Mouse (Mus musculus) megakaryocyte progenitor cell, adult 5-6 weeks (primary cell): ENCODE data around the gene Cdk8. TPM values are rescaled to one million over a fixed set of nuclear protein-coding genes. Genes with fewer than 3 reads are reported as not detected.

Source experiments
- ATAC-seq: replicated peaks from 2 replicates; pipeline ENCODE4 v1.8.0; 2016; ENCODE audit warnings: mild to moderate bottlenecking, moderate TSS enrichment, inconsistent platforms; ENCODE audit not compliant: poor library complexity
- total RNA-seq, 2 experiments: library from RNA; stranded (forward) in 1 of 2; stranded (reverse) in 1 of 2; fragments of 157-497, 149-512 nt in 1 of 2; fragments of 200-1000 nt in 1 of 2; gene quantifications; 2 replicates each; pipeline versions ENCODE4 v1.2.3 to v1.2.4; 2015 to 2017

The Cdk8 gene
- total RNA-seq, 2 experiments from 2014 or later: 41.0 to 53.2 TPM

GRCm38 (mm10) chr5:146232056-146232675 lies 1.1 kb downstream of the Cdk8 start:
- no peak for ATAC-seq

- no peak for ATAC-seq
Measured at GRCm38 (mm10) chr5:146232816-146233215, 1.8 kb downstream of the Cdk8 start.

GRCm38 (mm10) chr5:146234336-146234735 lies 3.3 kb downstream of the Cdk8 start:
- ATAC-seq: no peak

- no peak for ATAC-seq
Measured at GRCm38 (mm10) chr5:146238274-146238673, 7.2 kb downstream of the Cdk8 start.

GRCm38 (mm10) chr5:146240771-146241170 lies 9.7 kb downstream of the Cdk8 start:
- ATAC-seq: no peak

GRCm38 (mm10) chr5:146241202-146241601 lies 10.2 kb downstream of the Cdk8 start:
- ATAC-seq: no peak

- ATAC-seq: peak; percentile 38
Measured at GRCm38 (mm10) chr5:146245193-146245592, 14.2 kb downstream of the Cdk8 start.

GRCm38 (mm10) chr5:146245646-146246370 lies 14.8 kb downstream of the Cdk8 start:
- ATAC-seq: no peak

GRCm38 (mm10) chr5:146246386-146246785 lies 15.4 kb downstream of the Cdk8 start:
- ATAC-seq: no peak

- peak; percentile 47 for ATAC-seq
Measured at GRCm38 (mm10) chr5:146247709-146248108, 16.7 kb downstream of the Cdk8 start.

- peak; percentile 64 for ATAC-seq
Measured at GRCm38 (mm10) chr5:146248746-146249145, 17.7 kb downstream of the Cdk8 start.

GRCm38 (mm10) chr5:146250369-146251075 lies 19.5 kb downstream of the Cdk8 start:
- ATAC-seq: peak; percentile 61

GRCm38 (mm10) chr5:146251663-146252429 lies 20.8 kb downstream of the Cdk8 start:
- ATAC-seq: no peak

GRCm38 (mm10) chr5:146253644-146254043 lies 22.6 kb downstream of the Cdk8 start:
- ATAC-seq: no peak

- ATAC-seq: peak; percentile 44; the same call in 1 of the 2 replicates
Measured at GRCm38 (mm10) chr5:146260003-146260402, 29.0 kb downstream of the Cdk8 start.

GRCm38 (mm10) chr5:146265934-146266591 lies 35.0 kb downstream of the Cdk8 start:
- no peak for ATAC-seq

- ATAC-seq: no peak
Measured at GRCm38 (mm10) chr5:146267776-146268175, 36.7 kb downstream of the Cdk8 start.

GRCm38 (mm10) chr5:146270593-146270992 lies 39.6 kb downstream of the Cdk8 start:
- no peak for ATAC-seq

- ATAC-seq: no peak
Measured at GRCm38 (mm10) chr5:146271662-146272061, 40.6 kb downstream of the Cdk8 start.

- no peak for ATAC-seq
Measured at GRCm38 (mm10) chr5:146273096-146273495, 42.1 kb downstream of the Cdk8 start.
